Mouse (Mus musculus): ENCODE results near the gene Atp13a4.

DNA sequence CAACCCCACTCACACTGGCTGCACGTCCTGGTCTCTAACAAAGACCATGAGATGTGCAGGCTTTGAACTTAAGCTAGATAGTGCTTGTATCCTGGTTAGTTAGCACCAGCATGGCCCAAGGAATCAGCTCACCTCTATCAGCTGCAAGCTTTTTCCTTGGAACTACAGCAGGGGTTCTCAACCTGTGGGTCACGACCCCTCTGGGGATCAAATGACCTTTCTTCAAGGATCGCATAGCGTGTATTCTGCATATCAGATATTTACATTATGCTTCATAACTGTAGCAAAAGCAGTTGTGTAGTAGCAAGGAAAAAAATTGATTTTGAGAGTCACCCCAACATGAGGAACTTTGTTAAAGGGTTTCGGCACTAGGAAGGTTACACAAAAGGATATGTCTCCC, 15.0 kb upstream of the Atp13a4 start:
- TF ChIP-seq CTCF (IDR thresholded peaks at IDR 0.05; ENCODE audit: low read depth) (no peak), EP300 (IDR thresholded peaks at IDR 0.05; ENCODE audit: low read depth) (no peak)
